Mouse (Mus musculus) lung, embryonic 14.5 days (tissue): ENCODE data around the gene Nhsl1. TPM values are rescaled to one million over a fixed set of nuclear protein-coding genes. Genes with fewer than 3 reads are reported as not detected.

ENCODE experiments used
- ATAC-seq: fragments of 200-750 bp; cut with Nextera tagmentation; 2 replicates; pipeline ENCODE4 v1.8.0; 2017; ENCODE audit warnings: mild to moderate bottlenecking, moderate TSS enrichment, moderate library complexity; ENCODE audit not compliant: insufficient read depth
- DNase-seq: peaks from one replicate; pipeline ENCODE4 v3.0.0-alpha.2; 2015
- H3K27ac ChIP-seq: fragments of 300-500 bp; sonication (generic); 2 replicates; pipeline ENCODE4 v1.5.1; 2014; ENCODE audit warnings: low read depth, mild to moderate bottlenecking, moderate library complexity
- H3K27me3 ChIP-seq: fragments of 300-500 bp; sonication (generic); 2 replicates; pipeline ENCODE4 v1.6.1; 2014; ENCODE audit warnings: low read length, control low read depth; ENCODE audit not compliant: insufficient read depth
- H3K36me3 ChIP-seq: fragments of 300-500 bp; sonication (generic); 2 replicates; pipeline ENCODE4 v1.6.1; 2014; ENCODE audit warnings: control low read depth; ENCODE audit not compliant: insufficient read depth
- H3K4me1 ChIP-seq: fragments of 300-500 bp; sonication (generic); 2 replicates; pipeline ENCODE4 v1.6.1; 2014; ENCODE audit warnings: antibody characterized with exemption, control low read depth; ENCODE audit not compliant: insufficient read depth
- H3K4me2 ChIP-seq: fragments of 300-500 bp; sonication (generic); 2 replicates; pipeline ENCODE4 v1.6.1; 2014; ENCODE audit warnings: mild to moderate bottlenecking
- H3K4me3 ChIP-seq: fragments of 300-500 bp; sonication (generic); 2 replicates; pipeline ENCODE4 v1.5.1; 2014; ENCODE audit warnings: low read depth, low read length
- H3K9ac ChIP-seq: fragments of 300-500 bp; sonication (generic); 2 replicates; pipeline ENCODE4 v1.6.1; 2014
- H3K9me3 ChIP-seq: fragments of 300-500 bp; sonication (generic); 2 replicates; pipeline ENCODE4 v1.6.1; 2016; ENCODE audit warnings: low read depth, low read length, control low read depth
- CTCF ChIP-seq: IDR thresholded peaks from 2 replicates; pipeline ENCODE4 v1.5.1; 2016; ENCODE audit warnings: antibody characterized with exemption, low read depth
- WGBS: fragments of 180-500 bp; shearing (Covaris S2); extraction: QIAGEN DNeasy Blood & Tissue Kit; methylation state at CpG from one replicate; pipeline ENCODE4 v1.1.7; 2014; 5-methylcytosine and 5-hydroxymethylcytosine counted together
- polyA plus RNA-seq: library from polyadenylated mRNA; unstranded; fragments of >200 nt; fragmentation: Nextera tagmentation; extraction: Ambion mirVana; gene quantifications from 2 replicates; pipeline ENCODE4 v1.2.1, GENCODE M21; 2014

Gene Nhsl1
- polyA plus RNA-seq, 1 experiment from 2014 or later = 5.5 TPM

DNA sequence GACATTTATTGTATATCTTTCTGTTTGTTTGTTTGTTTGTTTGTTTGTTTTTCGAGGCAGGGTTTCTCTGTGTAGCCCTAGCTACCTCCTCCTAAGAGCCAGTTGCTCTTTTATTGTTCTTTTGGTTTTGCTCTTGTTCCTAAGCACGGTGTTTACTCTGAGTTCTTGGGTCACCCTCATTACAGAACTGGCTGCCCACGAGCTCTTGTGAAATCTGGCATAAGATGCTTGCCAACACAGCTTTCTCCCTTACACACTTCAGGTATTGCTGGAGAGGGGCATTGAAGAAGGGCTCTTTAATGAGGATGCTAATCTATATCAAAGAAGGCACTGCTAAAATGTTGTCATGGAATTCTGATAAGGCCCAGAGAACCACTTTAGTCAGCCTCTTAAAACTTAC is 191.9 kb downstream of the Nhsl1 start:
- 65% methylated on average over 3 of the region's 3 CpGs for WGBS
- no peak for DNase-seq
- ATAC-seq = no peak
- TF ChIP-seq CTCF = no peak
- no peak overlapping the region for H3K9ac ChIP-seq
- H3K4me3 ChIP-seq = no peak overlapping the region
- no peak overlapping the region for H3K27ac ChIP-seq
- H3K9me3 ChIP-seq = no peaks in the 10 kb centered on the region
- H3K36me3 ChIP-seq = 0 out of 2 replicates have a peak, but pooled peaks cover 3% of the 10 kb centered on the region
- H3K4me2 ChIP-seq = no peak overlapping the region
- no peaks in the 10 kb centered on the region for H3K4me1 ChIP-seq
- no peaks in the 10 kb centered on the region for H3K27me3 ChIP-seq

DNA sequence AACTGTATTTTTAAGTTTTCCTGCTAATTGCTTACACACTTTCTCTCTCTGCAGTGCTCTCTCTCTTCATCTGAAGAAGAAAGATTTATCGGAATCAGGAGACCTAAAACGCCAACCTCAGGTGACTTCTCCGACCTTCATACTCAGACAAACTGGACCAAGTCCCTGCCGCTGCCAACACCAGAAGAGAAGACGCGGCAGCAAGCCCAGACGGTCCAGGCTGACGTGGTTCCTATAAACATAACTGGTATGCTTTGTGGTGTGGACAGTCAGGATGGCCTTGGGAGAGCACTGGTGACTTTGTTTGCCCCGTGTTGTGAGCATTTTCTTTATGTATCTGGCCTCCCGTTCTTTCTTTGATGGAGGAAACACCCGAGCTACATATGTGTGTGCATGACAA is 192.7 kb downstream of the Nhsl1 start:
- DNase-seq = no peak
- H3K27me3 ChIP-seq = no peaks in the 10 kb centered on the region
- no peak for ATAC-seq
- no peak overlapping the region for H3K4me3 ChIP-seq
- no peak overlapping the region for H3K9ac ChIP-seq
- no peak for TF ChIP-seq CTCF
- 83% methylated on average over 11 of the region's 11 CpGs for WGBS
- H3K4me2 ChIP-seq = no peak overlapping the region
- 0 out of 2 replicates have a peak, but pooled peaks cover 3% of the 10 kb centered on the region for H3K36me3 ChIP-seq
- H3K9me3 ChIP-seq = no peaks in the 10 kb centered on the region
- H3K4me1 ChIP-seq = no peaks in the 10 kb centered on the region
- H3K27ac ChIP-seq = no peak overlapping the region

DNA sequence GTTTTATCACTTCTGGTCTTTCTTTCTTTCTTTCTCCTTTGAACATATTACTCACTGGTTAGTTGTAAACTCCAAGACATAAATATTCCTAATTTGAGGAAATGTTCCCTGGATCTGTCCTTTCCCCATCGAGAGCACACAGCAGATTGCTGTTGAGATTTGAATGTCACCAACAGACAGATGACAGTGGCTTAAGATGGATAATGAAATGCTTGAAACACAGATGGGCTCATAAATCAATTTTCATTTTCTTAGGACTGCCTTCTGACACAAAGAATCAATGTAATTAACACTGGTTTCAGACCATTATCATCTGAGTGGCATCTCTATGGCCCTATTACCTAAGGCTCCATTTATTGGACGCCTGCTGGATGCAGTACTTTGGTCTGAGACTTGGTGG is 203.8 kb downstream of the Nhsl1 start:
- H3K9ac ChIP-seq = no peak overlapping the region
- H3K9me3 ChIP-seq = no peaks in the 10 kb centered on the region
- H3K4me3 ChIP-seq = no peak overlapping the region
- WGBS = 74% methylated on average over 2 of the region's 2 CpGs
- H3K27ac ChIP-seq = no peak overlapping the region
- no peak for TF ChIP-seq CTCF
- no peak for ATAC-seq
- no peaks in the 10 kb centered on the region for H3K4me1 ChIP-seq
- H3K36me3 ChIP-seq = peaks cover 5% of the 10 kb centered on the region; the same call in 1 of the 2 replicates
- no peaks in the 10 kb centered on the region for H3K27me3 ChIP-seq
- no peak overlapping the region for H3K4me2 ChIP-seq
- no peak for DNase-seq

DNA sequence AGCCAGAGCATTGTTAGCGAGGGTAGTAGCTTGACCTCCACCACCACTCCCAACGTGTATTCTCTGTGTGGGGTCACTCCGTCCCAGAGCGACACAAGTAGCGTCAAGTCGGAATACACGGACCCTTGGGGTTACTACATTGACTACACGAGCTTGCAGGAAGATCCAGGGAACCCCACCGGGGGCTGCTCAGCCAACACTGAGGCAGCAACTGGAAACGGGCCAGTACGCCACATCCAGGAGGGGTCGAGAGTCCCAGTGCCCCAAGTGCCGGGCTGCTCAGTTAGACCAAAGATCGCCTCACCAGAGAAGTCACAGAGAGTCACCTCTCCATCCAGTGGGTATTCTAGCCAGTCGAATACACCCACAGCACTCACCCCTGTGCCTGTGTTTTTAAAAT is 206.5 kb downstream of the Nhsl1 start:
- TF ChIP-seq CTCF = no peak
- no peak for DNase-seq

DNA sequence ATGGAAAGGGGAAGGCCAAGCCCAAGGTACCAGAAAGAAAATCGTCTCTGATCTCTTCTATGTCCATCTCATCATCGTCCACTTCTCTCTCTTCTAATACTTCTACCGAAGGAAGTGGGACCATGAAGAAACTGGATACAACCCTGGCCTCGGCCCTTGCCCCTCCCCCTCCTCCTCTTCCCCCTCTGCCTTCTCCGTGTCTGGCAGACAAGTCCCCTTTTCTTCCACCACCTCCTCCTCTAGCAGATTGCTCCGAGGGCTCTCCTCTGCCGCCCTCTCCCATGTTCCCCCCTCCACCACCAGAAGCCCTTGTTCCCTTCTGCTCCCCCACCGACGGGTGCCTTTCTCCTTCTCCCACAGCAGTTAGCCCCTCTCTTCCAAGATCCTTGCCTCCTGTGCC is 206.9 kb downstream of the Nhsl1 start:
- Histone ChIP-seq H3K9me3 (no peaks in the 10 kb centered on the region), H3K27me3 (no peaks in the 10 kb centered on the region), H3K4me3 (no peak overlapping the region), H3K36me3 (peaks cover 5% of the 10 kb centered on the region; the same call in 1 of the 2 replicates), H3K4me1 (no peaks in the 10 kb centered on the region), H3K27ac (no peak overlapping the region; the same call in 1 of the 2 replicates), H3K9ac (no peak overlapping the region), H3K4me2 (no peak overlapping the region)
- DNase-seq (no peak), ATAC-seq (no peak)
- 43% methylated on average over 9 of the region's 9 CpGs for WGBS
- no peak for TF ChIP-seq CTCF

More for the DNA sequence above, 206.5 kb downstream of the Nhsl1 start:
- no peak overlapping the region for H3K4me3 ChIP-seq
- no peak overlapping the region for H3K9ac ChIP-seq
- WGBS = 77% methylated on average over 15 of the region's 15 CpGs
- H3K4me1 ChIP-seq = no peaks in the 10 kb centered on the region
- no peaks in the 10 kb centered on the region for H3K9me3 ChIP-seq
- ATAC-seq = no peak; the same call in 1 of the 2 replicates
- H3K27me3 ChIP-seq = no peaks in the 10 kb centered on the region
- H3K27ac ChIP-seq = no peak overlapping the region
- no peak overlapping the region for H3K4me2 ChIP-seq
- H3K36me3 ChIP-seq = peaks cover 5% of the 10 kb centered on the region; the same call in 1 of the 2 replicates

DNA sequence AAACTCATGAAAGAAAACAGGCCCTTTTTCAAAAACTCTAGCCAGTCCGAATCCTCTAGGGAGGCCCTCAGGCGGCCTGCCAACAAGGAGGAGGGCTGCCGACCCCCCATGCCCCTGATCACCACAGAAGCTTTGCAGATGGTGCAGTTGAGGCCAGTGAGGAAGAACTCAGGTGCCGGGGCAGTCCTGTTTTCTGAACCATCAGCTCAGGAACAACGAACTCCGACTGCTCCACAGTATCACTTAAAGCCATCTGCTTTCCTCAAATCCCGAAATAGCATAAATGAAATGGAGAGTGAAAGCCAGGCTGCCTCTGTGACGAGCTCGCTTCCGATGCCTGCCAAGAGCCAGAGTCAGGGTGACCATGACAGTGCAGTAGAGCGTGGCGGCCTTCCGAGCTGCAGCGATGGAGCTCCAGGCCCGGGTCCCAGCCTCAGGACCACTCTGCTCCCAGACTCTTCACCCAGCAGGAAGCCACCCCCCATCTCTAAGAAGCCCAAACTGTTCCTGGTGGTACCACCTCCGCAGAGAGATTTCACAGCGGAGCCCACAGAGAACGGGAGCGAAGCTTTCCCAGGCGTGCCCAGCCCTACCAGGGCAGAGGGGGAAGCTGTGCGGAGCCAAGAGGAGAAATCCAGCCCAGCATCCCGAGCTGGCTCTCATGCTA is 207.5 kb downstream of the Nhsl1 start:
- ATAC-seq (peak; percentile 65; the same call in 1 of the 2 replicates), DNase-seq (no peak)
- H3K4me3 ChIP-seq = no peak overlapping the region
- H3K27ac ChIP-seq = no peak overlapping the region; the same call in 1 of the 2 replicates
- H3K9me3 ChIP-seq = no peaks in the 10 kb centered on the region
- H3K4me1 ChIP-seq = no peaks in the 10 kb centered on the region
- WGBS = 78% methylated on average over 22 of the region's 22 CpGs
- no peaks in the 10 kb centered on the region for H3K27me3 ChIP-seq
- no peak for TF ChIP-seq CTCF
- peaks cover 8% of the 10 kb centered on the region; the same call in 1 of the 2 replicates for H3K36me3 ChIP-seq
- no peak overlapping the region for H3K4me2 ChIP-seq
- no peak overlapping the region for H3K9ac ChIP-seq

DNA sequence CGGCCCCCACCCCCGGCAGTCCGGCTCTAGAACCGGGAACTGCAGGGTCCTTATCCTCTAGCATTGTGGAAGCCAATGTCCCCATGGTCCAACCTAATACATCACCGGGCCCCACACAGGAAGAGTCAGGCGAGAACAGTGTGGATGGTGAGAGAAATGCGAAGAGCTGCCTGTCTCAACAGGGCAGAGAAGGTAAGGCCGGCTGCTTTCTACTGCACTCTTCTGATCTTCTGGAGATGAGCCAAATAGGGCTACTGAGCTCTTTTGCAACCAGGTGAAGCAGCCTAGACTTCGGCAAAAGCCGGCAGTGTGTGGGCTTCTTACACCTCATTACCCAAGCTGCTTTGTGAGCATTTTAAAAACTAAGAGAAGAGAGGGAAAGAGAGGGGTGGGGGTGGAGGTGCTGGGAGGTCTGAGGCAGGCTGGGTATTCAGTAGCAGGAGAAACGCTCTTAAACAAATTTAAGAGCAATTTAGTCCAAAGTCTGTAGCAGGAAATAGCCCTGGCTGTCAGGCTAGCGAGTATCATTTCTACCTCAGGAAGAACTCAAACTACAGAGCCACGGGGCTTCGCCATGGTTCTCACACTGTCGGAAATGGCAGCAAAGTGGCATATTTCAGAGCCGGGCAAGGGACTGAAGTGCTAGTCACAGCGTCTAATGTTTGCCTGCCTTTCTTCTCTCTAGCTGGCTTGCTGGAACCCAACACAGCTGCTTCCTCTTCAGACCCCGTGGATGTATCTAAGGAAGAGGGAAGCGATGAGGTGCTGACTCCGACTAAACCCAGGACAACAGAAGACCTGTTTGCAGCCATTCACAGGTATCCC is 208.3 kb downstream of the Nhsl1 start:
- Histone ChIP-seq H3K36me3 (peaks cover 14% of the 10 kb centered on the region), H3K27ac (peak overlapping the region; percentile 22; the same call in 1 of the 2 replicates), H3K4me1 (no peaks in the 10 kb centered on the region), H3K4me3 (no peak overlapping the region), H3K27me3 (no peaks in the 10 kb centered on the region), H3K9ac (no peak overlapping the region), H3K4me2 (no peak overlapping the region), H3K9me3 (no peaks in the 10 kb centered on the region)
- no peak for TF ChIP-seq CTCF
- no peak for DNase-seq
- 59% methylated on average over 20 of the region's 20 CpGs for WGBS
- ATAC-seq = peak; percentile 36
